11 mouse cellular contexts compared by ENCODE assay signal in the genomic region with DNA sequence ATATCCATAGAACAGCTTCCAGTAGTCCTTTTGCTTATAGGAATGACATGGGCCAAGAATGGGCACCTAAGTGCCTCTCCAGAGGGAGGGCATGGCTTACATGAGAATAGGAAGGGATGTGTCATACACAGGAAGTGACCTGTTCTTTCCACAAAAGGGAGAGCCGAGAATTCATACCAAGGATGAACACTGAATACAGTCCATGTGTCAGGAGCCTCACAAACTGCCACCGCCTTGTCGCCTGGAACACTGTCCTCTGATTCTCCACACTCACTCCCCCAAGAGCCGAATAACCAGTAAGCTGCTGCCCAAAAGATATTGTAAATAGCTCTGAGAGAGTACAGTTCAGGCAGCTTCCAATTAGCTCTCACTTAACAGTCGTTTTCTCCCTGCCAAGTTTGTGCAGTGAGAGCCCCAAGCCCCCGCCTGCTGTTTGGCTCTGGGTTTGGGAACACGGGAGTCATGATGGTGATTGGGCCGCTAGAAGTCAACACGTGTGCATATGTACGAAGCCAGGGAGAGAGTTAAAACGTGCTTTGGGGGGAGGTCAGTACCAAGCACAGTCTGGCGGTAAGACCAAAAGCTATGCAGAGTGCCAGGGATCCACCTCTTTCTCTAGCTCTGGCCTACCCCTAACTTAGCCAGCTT. TPM values are rescaled to one million over a fixed set of nuclear protein-coding genes. Genes with fewer than 3 reads are reported as not detected.
A peak's percentile ranks its signal among the peaks of the same experiment; 100 is the strongest.
DNase-seq lines count a peak whose midpoint lies in the region; ATAC-seq and TF ChIP-seq lines count a peak whose summit lies in the region.
"Had no signal": no experiment of that assay in that cellular context is flagged by ENCODE, and none has a peak within 500 bp of the region (broad histone marks: within the 10 kb centered on the region; RNA-seq: fewer than 3 reads in every experiment).

No protein-coding gene starts in this region.

- peak; percentile 38 for DNase-seq in gastrocnemius, postnatal 14 days
- no peak for DNase-seq in gastrocnemius, postnatal 25 days
- no peak for DNase-seq in lung, postnatal 14 days
- DNase-seq in forebrain, embryonic 14.5 days (ENCODE audit: low spot score): peak; percentile 82
- peak; percentile 65 to 73 for DNase-seq in heart, postnatal 10 days
- no peak for DNase-seq in spleen, postnatal 10 days (ENCODE audit: low spot score in 2 of 2)
- no peak for DNase-seq in liver, postnatal 0 days
- DNase-seq: adrenal gland, postnatal 36 days; cerebellum, adult 9-10 months had no signal

- H3K9me3 ChIP-seq in lung, embryonic 15.5 days: no peaks in the 10 kb centered on the region
- H3K9me3 ChIP-seq in forebrain, embryonic 14.5 days (replicated peaks; ENCODE audit: control insufficient read depth, low read length): no peaks in the 10 kb centered on the region
- no peaks in the 10 kb centered on the region for H3K9me3 ChIP-seq in liver, postnatal 0 days (ENCODE audit: low read length)

- H3K4me3 ChIP-seq in lung, embryonic 15.5 days: no peak overlapping the region
- no peak overlapping the region for H3K4me3 ChIP-seq in forebrain, embryonic 14.5 days (ENCODE audit: low read depth, low read length)
- no peak overlapping the region for H3K4me3 ChIP-seq in liver, postnatal 0 days (ENCODE audit: low read depth, low read length)

- peaks cover 26% of the 10 kb centered on the region for H3K4me1 ChIP-seq in lung, embryonic 15.5 days
- peaks cover 49% of the 10 kb centered on the region for H3K4me1 ChIP-seq in forebrain, embryonic 14.5 days (ENCODE audit: control insufficient read depth, insufficient read depth, low read length)
- H3K4me1 ChIP-seq in liver, postnatal 0 days (ENCODE audit: insufficient read depth): no peaks in the 10 kb centered on the region

- no peaks in the 10 kb centered on the region for H3K27me3 ChIP-seq in lung, embryonic 15.5 days
- no peaks in the 10 kb centered on the region for H3K27me3 ChIP-seq in forebrain, embryonic 14.5 days (replicated peaks; ENCODE audit: control insufficient read depth, insufficient read depth, low read length)
- no peaks in the 10 kb centered on the region for H3K27me3 ChIP-seq in liver, postnatal 0 days (ENCODE audit: insufficient read depth, low read length)

- H3K9ac ChIP-seq in lung, embryonic 15.5 days: no peak overlapping the region
- no peak overlapping the region for H3K9ac ChIP-seq in forebrain, embryonic 14.5 days (ENCODE audit: low read length)
- H3K9ac ChIP-seq in liver, postnatal 0 days (replicated peaks): no peak overlapping the region
- H3K9ac ChIP-seq: liver, embryonic 14.5 days had no signal

- H3K4me2 ChIP-seq in lung, embryonic 15.5 days: no peak overlapping the region
- peak overlapping the region; percentile 7; the same call in 1 of the 2 replicates for H3K4me2 ChIP-seq in forebrain, embryonic 14.5 days (ENCODE audit: low read length)
- H3K4me2 ChIP-seq in liver, postnatal 0 days (ENCODE audit: low read depth, low read length): no peak overlapping the region

- intact Hi-C loops in gastrocnemius, postnatal 14 days (cut with DNase I; ENCODE audit: low total_unique reads): no loop called here
- intact Hi-C loops in heart, postnatal 10 days (cut with DNase I): loop anchor here (5.0 to 10.0 kb wide), 4 partner anchors 83 to 1087 kb away; no protein-coding TSS in a partner anchor

- 0 out of 2 replicates have a peak, but pooled peaks cover 3% of the 10 kb centered on the region for H3K36me3 ChIP-seq in lung, embryonic 15.5 days
- H3K36me3 ChIP-seq in forebrain, embryonic 14.5 days (ENCODE audit: control insufficient read depth, insufficient read depth, low read length): 0 out of 2 replicates have a peak, but pooled peaks cover under 1% of the 10 kb centered on the region
- 0 out of 2 replicates have a peak, but pooled peaks cover 2% of the 10 kb centered on the region for H3K36me3 ChIP-seq in liver, postnatal 0 days (replicated peaks; ENCODE audit: insufficient read depth, low read length)

- ATAC-seq in lung, embryonic 15.5 days (ENCODE audit: borderline replicate concordance, extremely low read depth, low FRiP score, low TSS enrichment): peak; percentile 73
- ATAC-seq in forebrain, embryonic 14.5 days: peak; percentile 76; the same call in 1 of the 2 replicates
- ATAC-seq in liver, postnatal 0 days: no peak

- no peak for TF ChIP-seq EP300 in liver, postnatal 0 days (IDR thresholded peaks at IDR 0.05; ENCODE audit: low read depth)

- H3K27ac ChIP-seq in lung, embryonic 15.5 days: peak overlapping the region; percentile 20; the same call in 1 of the 2 replicates
- peak overlapping the region; percentile 58; the same call in 1 of the 2 replicates for H3K27ac ChIP-seq in forebrain, embryonic 14.5 days (ENCODE audit: low read depth, low read length)
- H3K27ac ChIP-seq in liver, postnatal 0 days (ENCODE audit: low read depth): no peak overlapping the region
- H3K27ac ChIP-seq: liver, embryonic 14.5 days had no signal

- WGBS in lung, embryonic 15.5 days: 47% methylated on average over 12 of the region's 12 CpGs
- 41% methylated on average over 12 of the region's 12 CpGs for WGBS in forebrain, embryonic 14.5 days
- WGBS in liver, postnatal 0 days (ENCODE audit: insufficient replicate concordance): 73% methylated on average over 12 of the region's 12 CpGs

- TF ChIP-seq CTCF in liver, postnatal 0 days (IDR thresholded peaks at IDR 0.05; ENCODE audit: low read depth): no peak

RNA-seq across cellular contexts. Expression of a gene that starts 57.0 kb away (rescaled TPM):
- total RNA-seq in gastrocnemius, postnatal 14 days (2021): 10 to 100 TPM; 20.3 to 23.0 TPM
- 10 to 100 TPM; 19.3 to 19.9 TPM for total RNA-seq in gastrocnemius, postnatal 25 days (2021)
- polyA plus RNA-seq in lung, embryonic 15.5 days (2015; fragmentation: Nextera tagmentation; extraction: Ambion mirVana): 37.5 and 40.6 TPM in 2 replicates
- 66.7 and 76.8 TPM in 2 replicates for polyA plus RNA-seq in forebrain, embryonic 14.5 days (2014; fragmentation: Nextera tagmentation; extraction: Ambion mirVana)
- 10 to 100 TPM; 67.4 to 78.3 TPM for total RNA-seq in heart, postnatal 10 days (2021)
- polyA plus RNA-seq in liver, postnatal 0 days (2015; fragmentation: Nextera tagmentation; extraction: Ambion mirVana): 4.0 TPM in 2 replicates

Comparison
In these comparisons a context has a peak if more than half of its experiments do, and no peak if none do; other contexts are left out.
1. DNase-seq: peak in gastrocnemius, postnatal 14 days (single experiment), forebrain, embryonic 14.5 days (single experiment) and heart, postnatal 10 days (2 of 2); none in gastrocnemius, postnatal 25 days (single experiment), lung, postnatal 14 days (single experiment), spleen, postnatal 10 days (0 of 2) and liver, postnatal 0 days (single experiment).